Mouse (Mus musculus): ENCODE measurements at regions not wholly inside any gene's neighbourhood (a gene's known extent, or its start where the extent isn't known, plus 50 kb on each side); places are given as distances from the start of the nearest gene placed in this dataset.

- DNase-seq (ENCODE audit: low read depth, low spot score), result no peak
These were observed 52.3 kb downstream of the Rplp1 start for GRCm38 (mm10) chr9:61862071-61862480.

- peak; percentile 75 for DNase-seq (ENCODE audit: low read depth, low spot score)
These were observed 54.2 kb downstream of the Rplp1 start for GRCm38 (mm10) chr9:61860147-61860546.

- DNase-seq (ENCODE audit: low read depth, low spot score), result no peak
These were observed 54.9 kb downstream of the Rplp1 start for GRCm38 (mm10) chr9:61859438-61859837.

- DNase-seq (ENCODE audit: low read depth, low spot score), result no peak
These were observed 56.5 kb downstream of the Rplp1 start for GRCm38 (mm10) chr9:61857817-61858216.

- DNase-seq (ENCODE audit: low read depth, low spot score), result no peak
These were observed 57.7 kb downstream of the Rplp1 start for GRCm38 (mm10) chr9:61856686-61857085.

GRCm38 (mm10) chr9:61855686-61856085, 58.7 kb downstream of the Rplp1 start:
- no peak for DNase-seq (ENCODE audit: low read depth, low spot score)

- no peak for DNase-seq (ENCODE audit: low read depth, low spot score)
These were observed 60.5 kb downstream of the Rplp1 start for GRCm38 (mm10) chr9:61853841-61854240.

- DNase-seq (ENCODE audit: low read depth, low spot score), result no peak
These were observed 63.0 kb downstream of the Rplp1 start for GRCm38 (mm10) chr9:61851331-61851730.

GRCm38 (mm10) chr9:61848401-61848800, 65.9 kb downstream of the Rplp1 start:
- DNase-seq (ENCODE audit: low read depth, low spot score), result no peak

- DNase-seq (ENCODE audit: low read depth, low spot score), result no peak
These were observed 66.8 kb downstream of the Rplp1 start for GRCm38 (mm10) chr9:61847496-61847895.

- no peak for DNase-seq (ENCODE audit: low read depth, low spot score)
These were observed 69.7 kb downstream of the Rplp1 start for GRCm38 (mm10) chr9:61844645-61845044.

GRCm38 (mm10) chr9:61844141-61844540, 70.2 kb downstream of the Rplp1 start:
- DNase-seq (ENCODE audit: low read depth, low spot score), result no peak

- DNase-seq (ENCODE audit: low read depth, low spot score), result no peak
These were observed 70.8 kb downstream of the Rplp1 start for GRCm38 (mm10) chr9:61843513-61843912.

GRCm38 (mm10) chr9:61842384-61842783, 72.0 kb downstream of the Rplp1 start:
- DNase-seq (ENCODE audit: low read depth, low spot score), result no peak

- no peak for DNase-seq (ENCODE audit: low read depth, low spot score)
These were observed 73.1 kb downstream of the Rplp1 start for GRCm38 (mm10) chr9:61841222-61841621.

GRCm38 (mm10) chr9:61840353-61840752, 74.0 kb downstream of the Rplp1 start:
- no peak for DNase-seq (ENCODE audit: low read depth, low spot score)

GRCm38 (mm10) chr9:61833226-61833625, 81.1 kb downstream of the Rplp1 start:
- no peak for DNase-seq (ENCODE audit: low read depth, low spot score)

GRCm38 (mm10) chr9:61830236-61830635, 84.1 kb downstream of the Rplp1 start:
- DNase-seq (ENCODE audit: low read depth, low spot score), result no peak

- no peak for DNase-seq (ENCODE audit: low read depth, low spot score)
These were observed 84.6 kb downstream of the Rplp1 start for GRCm38 (mm10) chr9:61829736-61830135.

- no peak for DNase-seq (ENCODE audit: low read depth, low spot score)
These were observed 85.0 kb downstream of the Rplp1 start for GRCm38 (mm10) chr9:61829301-61829700.

- DNase-seq (ENCODE audit: low read depth, low spot score), result no peak
These were observed 86.6 kb downstream of the Rplp1 start for GRCm38 (mm10) chr9:61827721-61828120.

- DNase-seq (ENCODE audit: low read depth, low spot score), result no peak
These were observed 87.3 kb downstream of the Rplp1 start for GRCm38 (mm10) chr9:61827014-61827413.

GRCm38 (mm10) chr9:61826415-61826814, 87.9 kb downstream of the Rplp1 start:
- DNase-seq (ENCODE audit: low read depth, low spot score), result no peak

GRCm38 (mm10) chr9:61825804-61826203, 88.5 kb downstream of the Rplp1 start:
- DNase-seq (ENCODE audit: low read depth, low spot score), result no peak
